Mouse (Mus musculus): ENCODE data around the gene Kif1bp. TPM values are rescaled to one million over a fixed set of nuclear protein-coding genes. Genes with fewer than 3 reads are reported as not detected.
"Not testable (repeated sequence)": the region's sequence is repeated elsewhere in the genome, so short reads cannot be mapped to it uniquely, and the experiment has no call there.

The Kif1bp gene
- polyA plus RNA-seq (2012; ENCODE audit: insufficient read depth, low replicate concordance), result 2.5 and 5.1 TPM in 2 replicates

DNA sequence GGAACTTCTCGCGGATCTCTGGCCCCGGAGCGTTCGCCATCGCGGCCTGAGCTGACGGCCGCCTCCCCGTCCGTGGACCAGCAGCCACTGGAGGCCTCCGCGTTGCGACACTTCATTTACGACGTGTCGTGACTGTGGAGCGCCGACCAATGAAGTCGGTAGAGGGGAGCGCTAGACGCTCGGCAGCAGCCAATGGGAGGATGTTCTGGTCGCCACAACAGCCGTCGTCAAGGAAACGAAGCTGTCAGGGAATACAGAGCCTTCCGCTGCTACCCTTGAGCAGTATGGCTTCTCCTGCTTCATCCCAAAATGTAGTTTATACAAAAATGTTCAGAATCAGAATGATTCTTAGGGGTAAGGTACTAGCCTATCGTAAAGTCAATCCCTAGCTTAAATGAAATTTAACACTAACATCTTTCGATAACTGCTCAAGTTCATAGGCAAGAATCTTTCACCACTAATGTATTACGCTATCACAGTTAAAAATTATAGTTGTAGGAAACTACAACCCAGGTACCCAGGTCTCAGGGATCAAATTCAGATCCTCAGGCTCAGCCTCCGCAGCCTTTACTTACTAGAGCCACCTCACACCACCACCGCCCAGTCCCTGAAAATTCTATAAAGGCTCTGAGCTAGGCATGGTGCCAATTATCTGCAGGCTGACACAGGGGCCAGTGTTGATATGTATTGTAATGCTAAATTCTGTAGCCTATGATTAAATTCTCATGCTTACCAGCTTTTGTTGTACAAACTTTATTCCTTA, at the start of gene Kif1bp:
TSS of gene Kif1bp (minus strand) at position 120 of the 763 bp plus-strand sequence.
- TF ChIP-seq GATA1 (IDR thresholded peaks at IDR 0.05; ENCODE audit: borderline replicate concordance, low read length) (no peak), FLI1 (IDR thresholded peaks at IDR 0.05; ENCODE audit: low read length) (no peak)
- Histone ChIP-seq H3K9me3 (no peaks in the 10 kb centered on the region), H3K4me3 (replicated peaks) (peak within 1 kb of the TSS; percentile 100), H3K27me3 (replicated peaks) (no peaks in the 10 kb centered on the region), H3K4me1 (peaks cover 27% of the 10 kb centered on the region), H3K36me3 (replicated peaks; ENCODE audit: low read length) (peaks cover 63% of the 10 kb centered on the region)

DNA sequence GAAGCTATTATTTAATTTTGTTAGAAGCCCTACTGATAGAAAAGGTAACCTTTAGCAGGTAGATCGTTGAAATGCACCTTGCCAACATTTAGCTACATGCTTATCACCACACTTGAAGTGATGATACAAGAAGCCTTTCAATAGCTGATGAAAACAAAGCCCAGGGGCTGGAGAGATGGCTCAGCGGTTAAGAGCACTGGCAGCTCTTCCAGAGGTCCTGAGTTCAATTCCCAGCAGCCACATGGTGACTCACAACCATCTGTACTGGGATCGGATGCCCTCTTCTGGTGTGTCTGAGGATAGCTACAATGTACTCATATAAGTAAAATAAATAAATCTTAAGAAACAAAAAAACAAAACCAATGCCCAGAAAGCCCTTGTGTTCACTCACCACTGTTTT, 25.9 kb upstream of the Kif1bp start:
- Histone ChIP-seq H3K9me3 (no peaks in the 10 kb centered on the region), H3K27me3 (replicated peaks) (no peaks in the 10 kb centered on the region), H3K4me1 (peaks cover 49% of the 10 kb centered on the region), H3K36me3 (replicated peaks; ENCODE audit: low read length) (peaks cover 3% of the 10 kb centered on the region), H3K4me3 (replicated peaks) (no peak overlapping the region)
- TF ChIP-seq FLI1 (IDR thresholded peaks at IDR 0.05; ENCODE audit: low read length) (no peak), GATA1 (IDR thresholded peaks at IDR 0.05; ENCODE audit: borderline replicate concordance, low read length) (no peak)

GRCm38 (mm10) chr10:62603233-62604030, 25.2 kb upstream of the Kif1bp start:
- H3K27me3 ChIP-seq (replicated peaks), result no peaks in the 10 kb centered on the region
- H3K9me3 ChIP-seq, result no peaks in the 10 kb centered on the region
- TF ChIP-seq FLI1 (IDR thresholded peaks at IDR 0.05; ENCODE audit: low read length), result no peak
- no peak for TF ChIP-seq GATA1 (IDR thresholded peaks at IDR 0.05; ENCODE audit: borderline replicate concordance, low read length)
- H3K4me3 ChIP-seq (replicated peaks), result peak overlapping the region; percentile 85
- H3K36me3 ChIP-seq (replicated peaks; ENCODE audit: low read length), result peaks cover 7% of the 10 kb centered on the region
- peaks cover 51% of the 10 kb centered on the region for H3K4me1 ChIP-seq

- no peaks in the 10 kb centered on the region for H3K27me3 ChIP-seq (replicated peaks)
- peak within 1 kb of the TSS; percentile 99 for H3K4me3 ChIP-seq (replicated peaks)
- H3K4me1 ChIP-seq, result peaks cover 61% of the 10 kb centered on the region
- peaks cover 13% of the 10 kb centered on the region for H3K36me3 ChIP-seq (replicated peaks; ENCODE audit: low read length)
- H3K9me3 ChIP-seq, result no peaks in the 10 kb centered on the region
- peak; percentile 93 for TF ChIP-seq FLI1 (IDR thresholded peaks at IDR 0.05; ENCODE audit: low read length)
- no peak for TF ChIP-seq GATA1 (IDR thresholded peaks at IDR 0.05; ENCODE audit: borderline replicate concordance, low read length)
Measured at GRCm38 (mm10) chr10:62602177-62603040, 24.2 kb upstream of the Kif1bp start, which contains the start of gene Ddx21. Gene Ddx21 (minus strand): TSS chr10:62602281.

GRCm38 (mm10) chr10:62601833-62602176, 23.5 kb upstream of the Kif1bp start:
- H3K27me3 ChIP-seq (replicated peaks), result no peaks in the 10 kb centered on the region
- peak overlapping the region; percentile 99 for H3K4me3 ChIP-seq (replicated peaks)
- peaks cover 19% of the 10 kb centered on the region for H3K36me3 ChIP-seq (replicated peaks; ENCODE audit: low read length)
- no peaks in the 10 kb centered on the region for H3K9me3 ChIP-seq
- peaks cover 64% of the 10 kb centered on the region for H3K4me1 ChIP-seq
- TF ChIP-seq FLI1 (IDR thresholded peaks at IDR 0.05; ENCODE audit: low read length), result no peak
- no peak for TF ChIP-seq GATA1 (IDR thresholded peaks at IDR 0.05; ENCODE audit: borderline replicate concordance, low read length)

DNA sequence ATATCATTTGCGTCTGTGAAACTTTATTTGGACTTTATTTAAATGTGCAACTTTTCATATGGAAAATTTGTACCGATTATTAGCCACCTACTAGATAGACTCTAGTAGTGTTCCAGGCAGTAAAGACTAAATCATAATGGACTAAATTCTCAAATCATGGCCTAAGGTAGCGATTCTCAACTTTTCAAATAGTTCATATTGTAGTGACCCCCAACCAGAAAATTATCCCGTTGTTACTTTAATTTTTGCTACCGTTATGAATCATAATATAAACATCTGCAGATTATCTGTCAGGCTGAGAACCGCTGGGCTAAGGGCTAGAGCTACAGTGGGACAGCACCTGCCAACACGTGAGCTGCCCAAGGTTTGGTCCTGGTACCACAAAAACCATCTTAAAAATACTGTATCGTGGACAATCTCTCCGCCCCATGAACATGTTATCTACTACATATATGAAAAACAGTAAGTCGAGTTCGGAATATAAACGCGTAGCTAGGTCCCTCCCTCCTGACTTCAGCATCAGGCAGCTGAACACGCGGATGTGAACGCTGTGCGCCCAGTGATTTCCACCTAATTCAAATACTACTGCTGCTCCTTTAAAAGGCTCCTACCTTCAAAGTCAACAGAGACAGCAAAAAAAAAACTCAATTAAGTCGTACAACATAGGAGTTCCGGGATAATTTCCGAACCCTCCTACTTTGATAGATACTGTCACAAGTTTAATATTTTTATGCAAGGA, 23.0 kb upstream of the Kif1bp start:
- Histone ChIP-seq H3K36me3 (replicated peaks; ENCODE audit: low read length) (peaks cover 22% of the 10 kb centered on the region), H3K4me3 (replicated peaks) (peak overlapping the region; percentile 99), H3K9me3 (no peaks in the 10 kb centered on the region), H3K4me1 (peaks cover 66% of the 10 kb centered on the region), H3K27me3 (replicated peaks) (no peaks in the 10 kb centered on the region)
- TF ChIP-seq GATA1 (IDR thresholded peaks at IDR 0.05; ENCODE audit: borderline replicate concordance, low read length) (no peak), FLI1 (IDR thresholded peaks at IDR 0.05; ENCODE audit: low read length) (no peak)

- Histone ChIP-seq H3K4me3 (replicated peaks) (peak overlapping the region; percentile 85), H3K36me3 (replicated peaks; ENCODE audit: low read length) (peaks cover 33% of the 10 kb centered on the region), H3K9me3 (no peaks in the 10 kb centered on the region), H3K4me1 (peaks cover 66% of the 10 kb centered on the region), H3K27me3 (replicated peaks) (no peaks in the 10 kb centered on the region)
- TF ChIP-seq GATA1 (IDR thresholded peaks at IDR 0.05; ENCODE audit: borderline replicate concordance, low read length), result no peak
- TF ChIP-seq FLI1 (IDR thresholded peaks at IDR 0.05; ENCODE audit: low read length), result no peak
Measured at GRCm38 (mm10) chr10:62600056-62600455, 21.8 kb upstream of the Kif1bp start.

- Histone ChIP-seq H3K4me1 (peaks cover 63% of the 10 kb centered on the region), H3K36me3 (replicated peaks; ENCODE audit: low read length) (peaks cover 40% of the 10 kb centered on the region)
- not testable (repeated sequence) for H3K27me3 ChIP-seq (replicated peaks); H3K4me3 ChIP-seq (replicated peaks); H3K9me3 ChIP-seq
Measured at GRCm38 (mm10) chr10:62599311-62599710, 21.1 kb upstream of the Kif1bp start.

DNA sequence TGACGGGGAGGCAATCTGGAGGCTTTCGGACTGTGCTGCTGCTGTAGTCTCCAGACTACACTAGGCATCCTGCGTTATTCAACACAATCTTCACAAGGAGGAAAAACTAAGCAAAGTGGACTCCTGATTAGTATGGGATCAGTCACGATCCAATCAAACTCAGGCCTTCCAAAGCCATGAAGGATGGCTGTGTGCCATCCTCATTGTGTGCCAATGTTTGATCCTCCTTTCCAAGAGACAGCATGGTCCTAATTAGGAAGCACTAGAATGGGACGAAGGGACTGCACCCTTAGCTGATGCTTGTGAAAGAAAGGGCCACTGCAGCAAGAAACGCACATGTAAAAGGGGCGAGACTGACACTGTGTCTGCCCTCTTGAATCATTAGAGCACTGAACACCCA, 14.2 kb upstream of the Kif1bp start:
- H3K9me3 ChIP-seq, result no peaks in the 10 kb centered on the region
- H3K4me3 ChIP-seq (replicated peaks), result no peak overlapping the region
- no peaks in the 10 kb centered on the region for H3K27me3 ChIP-seq (replicated peaks)
- peaks cover 95% of the 10 kb centered on the region for H3K36me3 ChIP-seq (replicated peaks; ENCODE audit: low read length)
- H3K4me1 ChIP-seq, result peaks cover 61% of the 10 kb centered on the region
- TF ChIP-seq FLI1 (IDR thresholded peaks at IDR 0.05; ENCODE audit: low read length) (no peak), GATA1 (IDR thresholded peaks at IDR 0.05; ENCODE audit: borderline replicate concordance, low read length) (no peak)
